Mouse (Mus musculus) lung, postnatal 36 days (tissue): ENCODE data around the gene Foxa1.

Source experiments
- DNase-seq: peaks from one replicate; pipeline ENCODE4 v3.0.0; 2022; ENCODE audit warnings: mixed read lengths

Foxa1 gene

GRCm38 (mm10) chr12:57539551-57539985, 7.1 kb downstream of the Foxa1 start:
- DNase-seq: no peak

- no peak for DNase-seq
Observed at GRCm38 (mm10) chr12:57538588-57539550, 7.8 kb downstream of the Foxa1 start.

- DNase-seq: no peak
Observed at GRCm38 (mm10) chr12:57537791-57538587, 8.7 kb downstream of the Foxa1 start.

GRCm38 (mm10) chr12:57536909-57537670, 9.6 kb downstream of the Foxa1 start:
- no peak for DNase-seq

GRCm38 (mm10) chr12:57536056-57536908, 10.4 kb downstream of the Foxa1 start:
- DNase-seq: peak; percentile 60

GRCm38 (mm10) chr12:57534879-57535611, 11.7 kb downstream of the Foxa1 start:
- peak; percentile 33 for DNase-seq

GRCm38 (mm10) chr12:57534517-57534878, 12.2 kb downstream of the Foxa1 start:
- peak; percentile 42 for DNase-seq

GRCm38 (mm10) chr12:57530474-57530873, 16.2 kb downstream of the Foxa1 start:
- no peak for DNase-seq

GRCm38 (mm10) chr12:57528335-57528734, 18.4 kb downstream of the Foxa1 start:
- DNase-seq: no peak

GRCm38 (mm10) chr12:57515702-57516377, 30.9 kb downstream of the Foxa1 start:
- DNase-seq: no peak

GRCm38 (mm10) chr12:57514552-57514951, 32.2 kb downstream of the Foxa1 start:
- no peak for DNase-seq

GRCm38 (mm10) chr12:57511560-57511959, 35.2 kb downstream of the Foxa1 start:
- DNase-seq: no peak

GRCm38 (mm10) chr12:57511127-57511526, 35.6 kb downstream of the Foxa1 start:
- DNase-seq: no peak

GRCm38 (mm10) chr12:57509726-57510125, 37.0 kb downstream of the Foxa1 start:
- no peak for DNase-seq

GRCm38 (mm10) chr12:57508938-57509337, 37.8 kb downstream of the Foxa1 start:
- no peak for DNase-seq

- DNase-seq: no peak
Observed at GRCm38 (mm10) chr12:57505329-57505728, 41.4 kb downstream of the Foxa1 start.

GRCm38 (mm10) chr12:57500246-57500645, 46.5 kb downstream of the Foxa1 start:
- no peak for DNase-seq

- DNase-seq: peak; percentile 71
Observed at GRCm38 (mm10) chr12:57496347-57497119, 50.2 kb downstream of the Foxa1 start.
